Mouse (Mus musculus): ENCODE data around the gene Brd7.

DNA sequence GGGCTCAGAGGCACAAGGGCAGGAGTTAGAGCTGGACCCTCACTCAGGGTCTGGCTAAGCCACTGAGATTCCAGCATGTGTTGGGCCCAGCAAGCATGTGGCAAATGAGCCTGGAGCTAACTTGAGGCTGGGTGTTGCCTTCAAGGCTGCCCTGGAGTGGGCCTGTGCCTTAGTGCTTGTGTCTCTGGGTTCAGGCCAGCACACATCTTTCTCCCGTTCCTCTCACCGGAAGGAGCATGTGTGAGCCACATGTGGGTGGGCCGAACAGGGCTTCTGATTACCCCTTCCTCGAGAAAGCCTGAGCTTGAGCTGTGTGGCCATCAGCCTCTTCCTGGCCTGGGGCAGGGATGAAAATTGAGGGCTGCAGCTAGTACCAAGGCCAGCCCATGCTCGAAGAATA lies 44.7 kb downstream of the Brd7 start:
- no peak for TF ChIP-seq CTCF (IDR thresholded peaks at IDR 0.05; ENCODE audit: low read depth)
- no peak for TF ChIP-seq EP300 (IDR thresholded peaks at IDR 0.05; ENCODE audit: low read depth)

Measured in liver, embryonic 14.5 days (tissue).